In the genomic region with DNA sequence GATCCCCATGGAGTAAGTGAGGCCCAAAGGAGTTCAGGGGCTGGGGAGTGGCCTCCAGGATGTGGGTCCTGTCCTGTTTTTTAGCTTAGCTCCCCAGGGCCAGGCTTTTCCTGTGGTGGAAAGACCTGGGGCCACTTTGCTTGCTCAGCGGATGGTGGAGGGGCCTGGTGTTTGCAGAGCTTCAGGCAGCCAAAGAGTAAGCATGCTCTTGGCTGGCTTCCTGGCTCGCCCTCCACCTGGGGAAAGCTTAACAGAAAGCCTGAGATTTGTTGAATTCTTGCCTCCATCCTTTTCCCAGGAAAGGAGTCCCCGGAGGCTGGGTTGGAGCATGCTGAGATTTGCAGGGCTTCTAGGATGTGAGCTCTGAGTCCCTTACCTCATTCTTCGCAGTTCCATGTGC, we compare ENCODE assay signal across 13 mouse cellular contexts. TPM values are rescaled to one million over a fixed set of nuclear protein-coding genes. Genes with fewer than 3 reads are reported as not detected.
A peak's percentile ranks its signal among the peaks of the same experiment; 100 is the strongest.
DNase-seq lines count a peak whose midpoint lies in the region; ATAC-seq lines count a peak whose summit lies in the region.
"Had no signal": no experiment of that assay in that cellular context is flagged by ENCODE, and none has a peak within 500 bp of the region (broad histone marks: within the 10 kb centered on the region; RNA-seq: fewer than 3 reads in every experiment).

No protein-coding gene starts in this region.

- no peaks in the 10 kb centered on the region for H3K27me3 ChIP-seq in heart, embryonic 16.5 days (ENCODE audit: control insufficient read depth, insufficient read depth, low read length)
- H3K27me3 ChIP-seq in embryonic facial prominence, embryonic 12.5 days, result no peaks in the 10 kb centered on the region
- no peaks in the 10 kb centered on the region for H3K27me3 ChIP-seq in intestine, embryonic 14.5 days (replicated peaks; ENCODE audit: control insufficient read depth, insufficient read depth, low read length)
- H3K27me3 ChIP-seq in liver, embryonic 13.5 days, result peaks cover 19% of the 10 kb centered on the region

- H3K27ac ChIP-seq in heart, embryonic 16.5 days (ENCODE audit: low read length), result peak overlapping the region; percentile 97
- H3K27ac ChIP-seq in embryonic facial prominence, embryonic 12.5 days, result peak overlapping the region; percentile 90
- H3K27ac ChIP-seq in intestine, embryonic 14.5 days (ENCODE audit: low read depth), result peak overlapping the region; percentile 96
- H3K27ac ChIP-seq in liver, embryonic 13.5 days, result peak overlapping the region; percentile 88
- H3K27ac ChIP-seq: midbrain, embryonic 13.5 days had no signal

- no peak for ATAC-seq in heart, embryonic 16.5 days (replicated peaks; ENCODE audit: extremely low read depth, insufficient read depth, low FRiP score)
- no peak for ATAC-seq in embryonic facial prominence, embryonic 12.5 days (ENCODE audit: insufficient number of reproducible peaks, insufficient read depth, low FRiP score, low TSS enrichment)
- no peak for ATAC-seq in intestine, embryonic 14.5 days (replicated peaks; ENCODE audit: low FRiP score, low TSS enrichment, low read depth)
- no peak for ATAC-seq in liver, embryonic 13.5 days (ENCODE audit: low read depth)
- ATAC-seq: midbrain, embryonic 13.5 days had no signal

- 62% methylated on average over 4 of the region's 4 CpGs for WGBS in heart, embryonic 16.5 days
- 72% methylated on average over 4 of the region's 4 CpGs for WGBS in embryonic facial prominence, embryonic 12.5 days
- WGBS in intestine, embryonic 14.5 days, result 52% methylated on average over 4 of the region's 4 CpGs
- 73% methylated on average over 4 of the region's 4 CpGs for WGBS in liver, embryonic 13.5 days (ENCODE audit: insufficient replicate concordance)

- H3K9ac ChIP-seq in heart, embryonic 16.5 days (ENCODE audit: low read length), result peak overlapping the region; percentile 35; the same call in 1 of the 2 replicates
- no peak overlapping the region for H3K9ac ChIP-seq in embryonic facial prominence, embryonic 12.5 days
- H3K9ac ChIP-seq in intestine, embryonic 14.5 days (ENCODE audit: low read length), result peak overlapping the region; percentile 22
- H3K9ac ChIP-seq in liver, embryonic 13.5 days, result peak overlapping the region; percentile 26; the same call in 1 of the 2 replicates
- H3K9ac ChIP-seq: midbrain, embryonic 13.5 days had no signal

- 0 out of 2 replicates have a peak, but pooled peaks cover 5% of the 10 kb centered on the region for H3K36me3 ChIP-seq in heart, embryonic 16.5 days (ENCODE audit: control insufficient read depth, insufficient read depth)
- H3K36me3 ChIP-seq in embryonic facial prominence, embryonic 12.5 days, result peaks cover 5% of the 10 kb centered on the region; the same call in 1 of the 2 replicates
- H3K36me3 ChIP-seq in intestine, embryonic 14.5 days (ENCODE audit: control insufficient read depth, insufficient read depth, low read length), result peaks cover 5% of the 10 kb centered on the region; the same call in 1 of the 2 replicates
- H3K36me3 ChIP-seq in liver, embryonic 13.5 days, result peaks cover 31% of the 10 kb centered on the region

- no peak overlapping the region for H3K4me3 ChIP-seq in heart, embryonic 16.5 days (ENCODE audit: low read length)
- H3K4me3 ChIP-seq in embryonic facial prominence, embryonic 12.5 days, result no peak overlapping the region
- H3K4me3 ChIP-seq in intestine, embryonic 14.5 days (ENCODE audit: low read depth, low read length), result no peak overlapping the region
- H3K4me3 ChIP-seq in liver, embryonic 13.5 days (replicated peaks), result no peak overlapping the region
- H3K4me3 ChIP-seq: midbrain, embryonic 13.5 days had no signal

- no peak for DNase-seq in heart, adult 8-10 months (ENCODE audit: low spot score)
- DNase-seq in intestine, embryonic 14.5 days (ENCODE audit: low spot score), result no peak
- no peak for DNase-seq in liver, embryonic 13.5 days
- no peak for DNase-seq in urinary bladder, postnatal 4 days (ENCODE audit: low spot score in 2 of 2)
- no peak for DNase-seq in ovary, adult 18-20 months (ENCODE audit: low spot score)
- DNase-seq in spleen, postnatal 36 days (ENCODE audit: low spot score in 2 of 2), result no peak
- DNase-seq: cerebellum, postnatal 14 days; kidney, postnatal 14 days had no signal

- peaks cover 36% of the 10 kb centered on the region for H3K4me1 ChIP-seq in heart, embryonic 16.5 days (ENCODE audit: control insufficient read depth, insufficient read depth, low read length)
- H3K4me1 ChIP-seq in embryonic facial prominence, embryonic 12.5 days, result peaks cover 70% of the 10 kb centered on the region
- peaks cover 63% of the 10 kb centered on the region for H3K4me1 ChIP-seq in intestine, embryonic 14.5 days (replicated peaks; ENCODE audit: control insufficient read depth, insufficient read depth, low read length)
- peaks cover 73% of the 10 kb centered on the region for H3K4me1 ChIP-seq in liver, embryonic 13.5 days (replicated peaks)

- no peaks in the 10 kb centered on the region for H3K9me3 ChIP-seq in heart, embryonic 16.5 days (replicated peaks; ENCODE audit: control insufficient read depth, low read length)
- H3K9me3 ChIP-seq in embryonic facial prominence, embryonic 12.5 days, result no peaks in the 10 kb centered on the region
- no peaks in the 10 kb centered on the region for H3K9me3 ChIP-seq in intestine, embryonic 14.5 days (ENCODE audit: control insufficient read depth, low read length)
- no peaks in the 10 kb centered on the region for H3K9me3 ChIP-seq in liver, embryonic 13.5 days (replicated peaks)
- H3K9me3 ChIP-seq: midbrain, embryonic 13.5 days had no signal

- H3K4me2 ChIP-seq in heart, embryonic 16.5 days (ENCODE audit: low read depth, low read length), result no peak overlapping the region
- H3K4me2 ChIP-seq in embryonic facial prominence, embryonic 12.5 days (replicated peaks), result no peak overlapping the region
- H3K4me2 ChIP-seq in intestine, embryonic 14.5 days (ENCODE audit: low read length), result no peak overlapping the region
- H3K4me2 ChIP-seq in liver, embryonic 13.5 days, result no peak overlapping the region

RNA-seq across cellular contexts. Expression of a gene that starts 2.6 kb away (rescaled TPM):
- polyA plus RNA-seq in heart, embryonic 16.5 days (2015; fragmentation: Nextera tagmentation; extraction: Ambion mirVana), result 14.2 and 20.0 TPM in 2 replicates
- 10 to 100 TPM in 2 of 4 experiments, 1 to 10 TPM in 1, under 1 TPM in 1; 0.90 to 35.4 (median 16.1) TPM for total RNA-seq in heart, adult 8-10 months (2022)
- 19.8 and 32.6 TPM in 2 replicates for polyA plus RNA-seq in embryonic facial prominence, embryonic 12.5 days (2016; fragmentation: Nextera tagmentation; extraction: Ambion mirVana)
- 36.1 and 45.8 TPM in 2 replicates for polyA plus RNA-seq in intestine, embryonic 14.5 days (2014; fragmentation: Nextera tagmentation; extraction: Ambion mirVana)
- 11.3 and 12.2 TPM in 2 replicates for polyA plus RNA-seq in liver, embryonic 13.5 days (2015; fragmentation: Nextera tagmentation; extraction: Ambion mirVana)

RNA-seq across cellular contexts. Expression of a gene that starts 36.5 kb away (rescaled TPM):
- 5.3 and 17.1 TPM in 2 replicates for polyA plus RNA-seq in heart, embryonic 16.5 days (2015; fragmentation: Nextera tagmentation; extraction: Ambion mirVana)
- 10 to 100 TPM in 1 of 4 experiments, 1 to 10 TPM in 3; 7.6 to 13.6 (median 9.6) TPM for total RNA-seq in heart, adult 8-10 months (2022)
- polyA plus RNA-seq in embryonic facial prominence, embryonic 12.5 days (2016; fragmentation: Nextera tagmentation; extraction: Ambion mirVana), result 4.6 and 6.9 TPM in 2 replicates
- 1.5 and 2.4 TPM in 2 replicates for polyA plus RNA-seq in intestine, embryonic 14.5 days (2014; fragmentation: Nextera tagmentation; extraction: Ambion mirVana)
- polyA plus RNA-seq in liver, embryonic 13.5 days (2015; fragmentation: Nextera tagmentation; extraction: Ambion mirVana), result 1.6 and 2.6 TPM in 2 replicates
- total RNA-seq: granulocyte monocyte progenitor cell, adult 5-6 weeks; left cerebral cortex, postnatal 25 days had no signal
